Mouse (Mus musculus) embryonic facial prominence, embryonic 15.5 days (tissue): Measurements from ENCODE around the gene Anks1. TPM values are rescaled to one million over a fixed set of nuclear protein-coding genes. Genes with fewer than 3 reads are reported as not detected.
A peak's percentile ranks its signal among the peaks of the same experiment; 100 is the strongest.

Experiments used
- ATAC-seq: fragments of 200-750 bp; cut with Nextera tagmentation; 2 replicates; pipeline ENCODE4 v1.8.0; 2017; ENCODE audit warnings: low read depth, moderate TSS enrichment; ENCODE audit not compliant: insufficient number of reproducible peaks, low FRiP score, low TSS enrichment
- H3K27ac ChIP-seq: fragments of 300-500 bp; sonication (generic); replicated peaks from 2 replicates; pipeline ENCODE4 v1.5.1; 2015; ENCODE audit warnings: mild to moderate bottlenecking, inconsistent platforms
- H3K27me3 ChIP-seq: fragments of 300-500 bp; sonication (generic); 2 replicates; pipeline ENCODE4 v1.6.1; 2015; ENCODE audit warnings: inconsistent platforms
- H3K36me3 ChIP-seq: fragments of 300-500 bp; sonication (generic); 2 replicates; pipeline ENCODE4 v1.6.1; 2015; ENCODE audit warnings: mild to moderate bottlenecking, inconsistent platforms
- H3K4me1 ChIP-seq: fragments of 300-500 bp; sonication (generic); 2 replicates; pipeline ENCODE4 v1.6.1; 2015; ENCODE audit warnings: inconsistent platforms
- H3K4me2 ChIP-seq: fragments of 300-500 bp; sonication (generic); replicated peaks from 2 replicates; pipeline ENCODE4 v1.6.1; 2015; ENCODE audit warnings: mild to moderate bottlenecking, inconsistent platforms
- H3K4me3 ChIP-seq: fragments of 300-500 bp; sonication (generic); replicated peaks from 2 replicates; pipeline ENCODE4 v1.5.1; 2015; ENCODE audit warnings: mild to moderate bottlenecking, inconsistent platforms
- H3K9ac ChIP-seq: fragments of 300-500 bp; sonication (generic); 2 replicates; pipeline ENCODE4 v1.6.1; 2015; ENCODE audit warnings: inconsistent platforms
- H3K9me3 ChIP-seq: fragments of 300-500 bp; sonication (generic); replicated peaks from 2 replicates; pipeline ENCODE4 v1.6.1; 2016; ENCODE audit warnings: inconsistent platforms
- WGBS: fragments of 180-500 bp; shearing (Covaris S2); methylation state at CpG from one replicate; pipeline ENCODE4 v1.1.7; 2015; 5-methylcytosine and 5-hydroxymethylcytosine counted together
- polyA plus RNA-seq: library from polyadenylated mRNA; unstranded; fragments of >200 nt; fragmentation: Nextera tagmentation; extraction: Ambion mirVana; gene quantifications from 2 replicates; pipeline ENCODE4 v1.2.1, GENCODE M21; 2015

The Anks1 gene
- polyA plus RNA-seq, 1 experiment from 2014 or later = 15.3 TPM

DNA sequence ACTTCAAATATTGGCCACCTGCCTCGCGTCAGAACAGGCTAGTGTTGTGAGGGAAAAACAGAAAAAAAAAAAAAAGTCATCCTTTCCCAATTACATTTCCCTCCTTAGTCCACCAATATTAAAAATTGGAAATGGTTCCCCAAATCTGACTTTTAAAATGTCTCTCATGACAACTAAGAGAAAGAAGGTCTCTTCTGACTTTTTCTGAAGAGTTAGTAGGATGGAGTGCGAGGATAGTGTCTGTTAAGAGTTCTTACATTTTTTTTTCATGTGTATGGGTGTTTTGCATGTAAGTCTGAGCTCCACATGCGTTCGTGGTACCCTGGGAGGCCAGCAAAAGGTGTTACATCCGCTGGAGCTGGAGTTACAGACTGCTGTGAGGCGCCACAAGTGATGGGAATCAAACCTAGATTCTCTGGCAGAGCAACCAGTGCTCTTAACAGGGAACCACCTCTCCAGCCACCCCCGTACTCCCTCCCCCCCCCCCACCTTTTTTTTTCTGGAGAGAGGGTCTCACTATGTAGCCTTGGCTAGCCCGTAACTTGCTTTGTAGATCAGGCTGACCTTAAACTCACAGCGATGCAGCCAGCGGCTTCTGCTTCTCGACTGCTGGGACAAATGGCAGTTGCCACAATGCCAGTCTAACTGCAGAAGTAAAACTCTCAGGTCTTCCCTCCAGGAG, 759 bp upstream of the Anks1 start:
- Histone ChIP-seq H3K4me3 (peak overlapping the region; percentile 87), H3K27ac (peak overlapping the region; percentile 92), H3K27me3 (no peaks in the 10 kb centered on the region), H3K9ac (peak overlapping the region; percentile 89), H3K4me1 (peaks cover 37% of the 10 kb centered on the region), H3K4me2 (peak overlapping the region; percentile 89), H3K36me3 (peaks cover 15% of the 10 kb centered on the region), H3K9me3 (no peaks in the 10 kb centered on the region)
- WGBS = under 1% methylated on average over 12 of the region's 12 CpGs
- ATAC-seq = 0 out of 2 replicates have a peak, but pooled peaks have one; percentile 6

DNA sequence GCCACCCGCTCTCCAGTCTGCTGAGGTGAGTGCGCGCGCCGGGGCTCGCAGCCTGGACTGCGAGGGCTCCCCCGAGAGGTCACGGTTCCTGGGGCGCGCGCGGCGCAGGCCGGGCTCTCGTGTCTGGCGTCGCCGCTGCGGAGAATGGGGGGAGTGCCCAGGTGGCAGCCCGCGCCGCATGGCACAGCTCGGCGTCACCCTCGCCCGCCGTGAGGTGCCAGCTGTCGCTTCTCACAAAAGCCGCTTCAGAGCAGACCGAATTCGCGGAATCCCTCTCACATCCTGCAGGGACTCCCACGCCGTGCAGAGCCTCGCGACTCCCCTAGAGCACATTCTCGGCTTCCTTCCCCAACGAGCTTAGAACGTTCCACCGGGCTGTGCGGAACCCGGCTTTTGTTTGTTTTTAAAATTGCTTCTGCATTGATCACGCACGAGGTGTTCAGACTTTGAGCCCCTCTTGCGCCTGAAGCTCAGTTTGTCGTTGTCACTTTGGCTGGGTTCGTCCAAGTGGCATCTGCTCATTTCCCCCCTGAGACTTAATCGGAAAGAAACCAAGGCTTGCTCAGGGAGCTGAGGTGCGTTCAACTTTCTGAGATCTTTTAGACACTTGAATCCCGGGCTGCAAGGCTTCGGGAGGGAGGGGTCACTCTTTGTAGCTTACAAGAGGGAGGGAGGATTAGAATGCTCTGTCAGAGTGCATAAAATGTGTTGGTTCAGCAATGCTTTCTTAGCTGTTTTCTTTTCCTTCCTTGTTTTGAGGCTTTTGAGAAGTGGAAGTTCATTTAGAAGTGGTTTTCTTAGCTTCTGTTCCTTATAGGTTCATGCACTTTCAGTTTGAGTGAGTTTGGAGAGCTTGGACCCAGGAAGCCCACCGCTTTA, 755 bp downstream of the Anks1 start, which contains the start of gene Taf11:
TSS of gene Taf11 (minus strand) at position 223 of the 879 bp plus-strand sequence.
- Histone ChIP-seq H3K36me3 (peaks cover 8% of the 10 kb centered on the region), H3K27me3 (no peaks in the 10 kb centered on the region), H3K9me3 (no peaks in the 10 kb centered on the region), H3K4me1 (peaks cover 37% of the 10 kb centered on the region), H3K4me3 (peak within 1 kb of the TSS; percentile 87), H3K4me2 (peak within 1 kb of the TSS; percentile 89), H3K9ac (peak within 1 kb of the TSS; percentile 89), H3K27ac (peak within 1 kb of the TSS; percentile 92)
- WGBS = under 1% methylated on average over 52 of the region's 53 CpGs
- ATAC-seq = peak; percentile 48

DNA sequence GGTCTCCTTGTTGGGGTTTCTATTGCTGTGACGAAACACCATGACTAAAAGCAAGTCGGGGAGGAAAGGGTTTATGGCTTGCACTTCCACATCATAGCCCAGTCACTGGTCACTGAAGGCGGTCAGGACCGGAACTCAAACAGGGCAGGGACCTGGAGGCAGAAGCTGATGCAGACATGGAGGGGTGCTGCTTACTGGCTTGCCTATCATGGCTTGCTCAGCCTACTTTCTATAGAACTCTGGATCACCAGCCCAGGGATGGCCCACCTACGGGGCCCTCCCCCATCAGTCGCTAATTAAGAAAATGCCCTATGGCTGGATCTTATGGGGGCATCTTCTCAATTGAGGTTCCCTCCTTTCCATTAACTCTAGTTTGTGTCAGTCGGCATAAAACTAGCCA, 2.3 kb downstream of the Anks1 start:
- Histone ChIP-seq H3K4me3 (no peak overlapping the region), H3K27ac (no peak overlapping the region), H3K36me3 (0 out of 2 replicates have a peak, but pooled peaks cover 3% of the 10 kb centered on the region), H3K9me3 (no peaks in the 10 kb centered on the region), H3K4me2 (no peak overlapping the region), H3K9ac (no peak overlapping the region), H3K4me1 (peaks cover 30% of the 10 kb centered on the region), H3K27me3 (no peaks in the 10 kb centered on the region)
- WGBS = 90% methylated on average over 7 of the region's 7 CpGs
- ATAC-seq = no peak

GRCm38 (mm10) chr17:27914742-27915141, 5.6 kb downstream of the Anks1 start:
- Histone ChIP-seq H3K4me1 (peaks cover 27% of the 10 kb centered on the region), H3K27me3 (no peaks in the 10 kb centered on the region), H3K9ac (no peak overlapping the region), H3K9me3 (no peaks in the 10 kb centered on the region), H3K4me2 (no peak overlapping the region), H3K4me3 (no peak overlapping the region), H3K27ac (no peak overlapping the region), H3K36me3 (0 out of 2 replicates have a peak, but pooled peaks cover 3% of the 10 kb centered on the region)
- ATAC-seq = no peak
- 86% methylated on average over 4 of the region's 4 CpGs for WGBS

DNA sequence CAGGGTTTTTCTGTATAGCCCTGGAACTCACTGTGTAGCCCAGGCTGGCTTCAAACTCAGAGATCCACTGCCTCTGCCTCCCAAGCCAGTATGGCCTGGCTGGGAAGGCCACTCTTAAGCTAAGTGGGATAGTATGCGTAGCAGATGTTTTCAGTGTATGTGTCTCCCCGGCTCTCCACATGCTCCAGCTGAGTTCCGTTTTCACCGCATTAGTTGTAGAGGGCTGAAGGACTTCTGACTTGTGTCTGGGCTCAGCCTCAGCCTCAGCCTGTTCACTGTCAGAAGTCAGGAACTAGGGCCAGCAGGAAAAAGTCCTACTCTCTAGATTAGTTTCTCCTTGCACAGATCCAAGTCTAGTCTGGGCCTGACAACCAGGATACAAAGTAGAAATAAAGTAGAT, 7.3 kb downstream of the Anks1 start:
- no peak overlapping the region for H3K4me3 ChIP-seq
- H3K27me3 ChIP-seq = no peaks in the 10 kb centered on the region
- no peaks in the 10 kb centered on the region for H3K9me3 ChIP-seq
- no peak overlapping the region for H3K4me2 ChIP-seq
- no peak overlapping the region for H3K9ac ChIP-seq
- H3K4me1 ChIP-seq = peaks cover 17% of the 10 kb centered on the region
- WGBS = 26% methylated on average over 4 of the region's 4 CpGs
- H3K27ac ChIP-seq = no peak overlapping the region; the same call in 1 of the 2 replicates
- H3K36me3 ChIP-seq = 0 out of 2 replicates have a peak, but pooled peaks cover 3% of the 10 kb centered on the region
- peak; percentile 67; the same call in 1 of the 2 replicates for ATAC-seq

DNA sequence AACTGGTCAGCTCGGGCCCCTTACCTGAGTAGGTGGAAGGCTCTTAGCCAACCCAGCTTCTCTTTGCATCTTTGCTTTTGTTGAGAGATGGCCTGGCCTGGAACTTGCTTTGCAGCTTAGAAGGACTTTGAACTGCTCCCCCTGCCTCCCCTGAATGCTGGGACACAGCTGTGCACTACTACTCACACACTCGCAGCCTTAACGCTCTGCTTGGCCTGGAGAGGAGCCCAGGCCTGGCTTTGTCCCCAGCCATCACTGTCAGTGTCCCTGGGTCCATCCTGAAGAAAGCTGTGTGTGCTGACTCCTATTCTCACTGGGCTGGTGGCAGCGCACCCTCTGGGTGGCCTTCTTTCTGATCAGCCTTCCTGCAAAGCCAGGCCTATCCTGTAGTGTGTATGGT, 11.6 kb downstream of the Anks1 start:
- Histone ChIP-seq H3K27ac (no peak overlapping the region), H3K4me1 (peaks cover 19% of the 10 kb centered on the region; the same call in 1 of the 2 replicates), H3K9ac (no peak overlapping the region), H3K4me3 (no peak overlapping the region), H3K27me3 (no peaks in the 10 kb centered on the region), H3K4me2 (no peak overlapping the region), H3K36me3 (no peaks in the 10 kb centered on the region), H3K9me3 (no peaks in the 10 kb centered on the region)
- WGBS = 77% methylated on average over 4 of the region's 4 CpGs
- no peak for ATAC-seq

GRCm38 (mm10) chr17:27922174-27922712, 13.1 kb downstream of the Anks1 start:
- Histone ChIP-seq H3K9me3 (no peaks in the 10 kb centered on the region), H3K4me3 (no peak overlapping the region), H3K4me1 (peaks cover 27% of the 10 kb centered on the region), H3K36me3 (no peaks in the 10 kb centered on the region), H3K9ac (no peak overlapping the region), H3K4me2 (no peak overlapping the region), H3K27me3 (no peaks in the 10 kb centered on the region), H3K27ac (no peak overlapping the region)
- WGBS = 87% methylated on average over 11 of the region's 11 CpGs
- no peak for ATAC-seq

- H3K9me3 ChIP-seq = no peaks in the 10 kb centered on the region
- H3K27ac ChIP-seq = no peak overlapping the region
- H3K4me2 ChIP-seq = no peak overlapping the region
- no peaks in the 10 kb centered on the region for H3K27me3 ChIP-seq
- ATAC-seq = no peak
- peaks cover 24% of the 10 kb centered on the region for H3K4me1 ChIP-seq
- 85% methylated on average over 4 of the region's 4 CpGs for WGBS
- no peaks in the 10 kb centered on the region for H3K36me3 ChIP-seq
- no peak overlapping the region for H3K9ac ChIP-seq
- H3K4me3 ChIP-seq = no peak overlapping the region
Measured at GRCm38 (mm10) chr17:27925054-27925453, 15.9 kb downstream of the Anks1 start.

- Histone ChIP-seq H3K4me3 (no peak overlapping the region), H3K4me2 (no peak overlapping the region), H3K27me3 (no peaks in the 10 kb centered on the region), H3K9me3 (no peaks in the 10 kb centered on the region), H3K4me1 (peaks cover 26% of the 10 kb centered on the region), H3K27ac (no peak overlapping the region), H3K36me3 (no peaks in the 10 kb centered on the region), H3K9ac (no peak overlapping the region)
- WGBS = 80% methylated on average over 7 of the region's 7 CpGs
- no peak for ATAC-seq
Measured at GRCm38 (mm10) chr17:27925504-27925903, 16.4 kb downstream of the Anks1 start.

- H3K9me3 ChIP-seq = no peaks in the 10 kb centered on the region
- H3K4me1 ChIP-seq = peaks cover 44% of the 10 kb centered on the region
- no peaks in the 10 kb centered on the region for H3K27me3 ChIP-seq
- ATAC-seq = no peak
- no peak overlapping the region for H3K4me3 ChIP-seq
- H3K36me3 ChIP-seq = no peaks in the 10 kb centered on the region
- no peak overlapping the region for H3K9ac ChIP-seq
- 84% methylated on average over 5 of the region's 5 CpGs for WGBS
- H3K27ac ChIP-seq = no peak overlapping the region
- H3K4me2 ChIP-seq = no peak overlapping the region
Measured at GRCm38 (mm10) chr17:27930291-27930690, 21.2 kb downstream of the Anks1 start.

GRCm38 (mm10) chr17:27931826-27932225, 22.7 kb downstream of the Anks1 start:
- 75% methylated on average over 4 of the region's 4 CpGs for WGBS

More at GRCm38 (mm10) chr17:27931826-27932225, 22.7 kb downstream of the Anks1 start:
- no peaks in the 10 kb centered on the region for H3K9me3 ChIP-seq
- no peak overlapping the region for H3K27ac ChIP-seq
- ATAC-seq = no peak
- H3K27me3 ChIP-seq = no peaks in the 10 kb centered on the region
- H3K4me2 ChIP-seq = no peak overlapping the region
- no peak overlapping the region for H3K4me3 ChIP-seq
- H3K36me3 ChIP-seq = no peaks in the 10 kb centered on the region
- H3K4me1 ChIP-seq = peaks cover 32% of the 10 kb centered on the region
- no peak overlapping the region for H3K9ac ChIP-seq
